Mouse (Mus musculus) urinary bladder, adult 18-20 months (tissue): ENCODE data around the gene Acot12.

Experiments
- DNase-seq, 2 experiments: peaks; one replicate each; pipeline ENCODE4 v3.0.0; 2022; ENCODE audit warnings: low spot score in 2 of 2, mixed read lengths in 2 of 2

Gene Acot12

GRCm38 (mm10) chr13:91741280-91742047 lies at the start of gene Acot12:
TSS of gene Acot12 (plus strand) at chr13:91741512.
- peak in 1 of 2 experiments; percentile 19 for DNase-seq

DNA sequence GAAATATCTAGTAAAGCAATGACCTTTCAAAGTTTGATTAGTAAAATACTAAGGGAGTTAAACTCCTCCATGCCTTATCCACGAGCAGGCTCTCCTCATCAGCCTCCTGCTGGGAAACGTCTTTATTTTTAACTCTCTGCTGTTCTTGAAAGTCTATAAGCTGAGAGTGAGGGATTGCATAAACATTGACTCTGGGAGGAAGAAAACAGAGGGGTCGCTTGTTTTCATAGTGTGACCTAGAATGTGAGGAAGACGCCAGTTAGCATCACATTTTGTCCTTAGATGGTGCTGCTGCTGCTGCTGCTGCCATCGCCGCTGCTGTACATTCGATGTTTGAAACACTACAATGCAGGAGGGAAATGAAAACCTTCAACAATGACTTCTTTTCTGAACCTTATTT lies 47.7 kb upstream of the Acot12 start:
- no peak for DNase-seq

GRCm38 (mm10) chr13:91695406-91695805 lies 45.9 kb upstream of the Acot12 start:
- DNase-seq = no peak

- DNase-seq = no peak
Measured at GRCm38 (mm10) chr13:91696109-91696645, 45.1 kb upstream of the Acot12 start.

DNA sequence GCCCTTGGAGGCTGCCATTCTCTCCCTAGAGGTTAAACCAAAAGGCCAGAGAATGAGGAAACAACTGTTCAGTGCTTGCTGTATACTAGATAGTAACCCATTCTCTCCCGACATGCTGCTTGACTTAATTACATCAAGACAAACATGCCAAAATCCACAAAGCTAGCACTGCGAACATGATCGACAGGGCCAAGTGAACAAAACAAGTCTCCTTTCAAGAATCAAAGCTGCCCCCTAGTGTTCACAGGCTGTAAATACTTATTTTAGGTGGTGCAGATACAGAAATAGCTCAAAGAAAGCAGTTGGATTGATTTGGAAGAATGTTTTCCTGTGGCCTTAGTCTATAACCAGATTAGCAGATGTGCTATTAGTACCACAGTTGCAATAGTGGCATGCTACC lies 44.3 kb upstream of the Acot12 start:
- no peak for DNase-seq

GRCm38 (mm10) chr13:91702337-91702736 lies 39.0 kb upstream of the Acot12 start:
- no peak for DNase-seq

DNA sequence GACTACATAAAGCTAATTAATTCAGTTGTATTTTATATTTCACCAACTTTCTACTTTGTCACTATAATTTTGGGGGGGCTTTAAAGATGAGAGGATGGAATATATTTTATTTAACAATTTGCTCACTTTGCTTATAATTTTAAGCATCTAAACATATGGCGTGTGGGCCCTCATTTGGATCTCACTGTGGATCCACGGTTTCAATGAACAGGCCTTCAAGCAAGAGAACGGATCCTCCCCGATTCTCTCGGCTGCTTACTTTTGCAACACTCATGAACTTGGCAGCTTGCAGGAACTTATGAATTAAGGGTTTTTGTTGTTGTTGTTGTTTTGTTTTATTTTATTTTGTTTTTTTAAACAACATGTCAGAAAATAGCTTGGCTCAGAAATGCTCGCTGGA lies 21.8 kb upstream of the Acot12 start:
- no peak for DNase-seq

DNA sequence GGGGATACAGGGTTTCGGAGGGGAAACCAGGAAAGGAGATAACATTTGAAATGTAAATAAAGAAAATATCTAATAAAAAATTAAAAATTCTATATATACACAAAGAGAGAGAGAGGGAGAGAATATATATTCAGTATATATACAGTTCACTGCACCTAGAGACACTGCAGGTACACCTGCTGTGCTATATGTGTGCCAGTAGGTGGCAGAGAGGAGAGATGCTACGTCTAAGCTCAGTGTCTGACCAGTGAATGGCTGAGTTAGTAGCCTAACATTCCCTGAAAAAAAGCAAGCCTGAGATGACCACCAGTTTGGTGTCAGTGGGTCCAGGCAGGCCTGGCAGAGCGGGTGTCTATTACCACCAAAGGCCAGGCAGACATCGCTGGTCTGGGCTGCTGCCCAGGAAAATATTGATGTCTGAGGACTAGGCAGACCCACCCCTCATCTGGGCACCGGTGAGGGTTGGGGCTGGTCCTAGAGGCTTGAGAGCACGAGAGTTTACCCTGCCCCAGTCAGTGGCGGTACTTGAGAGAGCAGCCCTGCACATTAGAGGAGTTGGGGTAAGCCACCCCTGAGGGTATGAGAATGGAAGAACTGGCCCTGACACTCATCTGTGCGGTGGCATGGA lies 18.1 kb upstream of the Acot12 start:
- DNase-seq = no peak

DNA sequence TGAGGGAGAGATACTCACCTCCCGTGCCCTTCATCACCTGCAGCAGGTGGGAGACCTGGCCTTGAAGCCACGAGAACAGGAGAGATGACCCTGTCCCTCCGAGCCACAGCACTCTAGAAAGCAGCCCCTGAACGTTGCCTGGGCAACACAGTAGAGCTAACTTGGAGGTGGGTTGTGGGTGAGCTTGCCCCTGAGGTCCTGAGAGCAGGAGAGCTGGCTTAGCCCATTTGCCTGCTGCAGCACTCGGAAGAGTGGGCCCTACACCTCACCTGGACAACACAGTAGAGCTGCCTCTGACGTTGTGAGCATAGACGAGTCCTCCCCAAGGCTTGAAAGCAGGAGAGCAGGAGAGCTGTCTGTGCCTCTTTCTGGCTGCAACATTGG lies 17.6 kb upstream of the Acot12 start:
- no peak for DNase-seq

GRCm38 (mm10) chr13:91724211-91724610 lies 17.1 kb upstream of the Acot12 start:
- DNase-seq = no peak

- DNase-seq = no peak
Measured at GRCm38 (mm10) chr13:91725130-91725529, 16.2 kb upstream of the Acot12 start.

GRCm38 (mm10) chr13:91727899-91728298 lies 13.4 kb upstream of the Acot12 start:
- DNase-seq = no peak

GRCm38 (mm10) chr13:91737191-91737590 lies 4.1 kb upstream of the Acot12 start:
- DNase-seq = no peak

DNA sequence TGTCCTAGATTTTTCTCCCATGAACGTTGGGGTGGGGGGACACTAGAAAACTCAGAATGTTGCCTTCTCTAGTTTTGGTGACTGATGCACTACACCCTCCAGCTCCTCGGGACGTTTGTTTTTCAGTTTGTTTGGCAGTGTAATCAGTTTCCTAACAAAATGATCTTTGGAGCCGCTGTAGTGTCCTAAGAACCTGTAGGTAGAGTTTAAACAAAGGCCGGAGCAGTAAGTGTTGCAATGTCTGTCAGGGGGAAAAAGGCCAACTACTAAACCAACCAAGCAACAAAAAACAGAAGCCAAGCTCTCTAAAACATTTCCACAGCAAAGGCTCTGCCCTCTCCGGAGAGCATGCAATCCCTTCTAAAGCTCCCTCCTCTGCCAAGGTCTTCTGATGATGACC lies 461 bp upstream of the Acot12 start:
- no peak for DNase-seq

DNA sequence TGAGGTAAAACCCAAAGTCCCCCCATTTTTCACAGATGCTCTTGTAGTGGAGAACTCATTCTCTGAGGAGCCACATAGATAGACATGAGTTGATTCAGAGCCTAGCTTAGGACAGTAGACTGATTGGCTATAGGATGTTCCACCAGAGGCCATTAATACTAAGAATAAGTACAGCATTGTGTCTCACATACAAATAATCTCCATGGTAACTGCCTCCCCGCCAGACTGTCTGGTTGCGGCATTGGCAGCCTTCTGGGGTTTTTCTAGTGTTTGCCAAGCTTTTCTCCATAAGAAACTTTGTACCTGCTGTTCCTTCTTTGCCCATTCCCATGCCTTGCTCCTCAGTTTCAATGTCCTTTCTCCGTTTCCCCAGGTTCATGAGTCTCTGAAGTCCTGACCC lies 1.9 kb downstream of the Acot12 start:
- no peak for DNase-seq

DNA sequence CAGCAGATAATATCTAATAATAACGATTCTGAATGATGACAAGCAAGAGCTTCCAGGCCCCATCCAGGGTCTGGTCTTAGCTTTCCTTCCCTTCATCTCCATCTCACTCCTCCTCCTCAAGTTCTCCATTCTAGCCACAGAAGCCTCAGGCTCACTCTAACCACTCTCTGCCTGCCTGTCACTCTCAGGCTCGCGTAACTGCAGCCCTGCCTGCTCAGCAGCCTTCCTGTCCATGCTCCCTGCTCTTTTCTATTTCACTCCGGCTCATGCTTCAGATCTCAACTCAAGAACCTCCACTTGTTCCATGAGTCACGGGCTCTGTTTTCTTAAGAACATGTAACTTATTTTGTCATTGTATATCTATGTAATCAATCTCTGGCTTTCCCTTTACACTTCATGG lies 5.2 kb downstream of the Acot12 start:
- DNase-seq = no peak

- DNase-seq = no peak
Measured at GRCm38 (mm10) chr13:91748401-91748800, 7.1 kb downstream of the Acot12 start.

GRCm38 (mm10) chr13:91749981-91750380 lies 8.7 kb downstream of the Acot12 start:
- no peak for DNase-seq

DNA sequence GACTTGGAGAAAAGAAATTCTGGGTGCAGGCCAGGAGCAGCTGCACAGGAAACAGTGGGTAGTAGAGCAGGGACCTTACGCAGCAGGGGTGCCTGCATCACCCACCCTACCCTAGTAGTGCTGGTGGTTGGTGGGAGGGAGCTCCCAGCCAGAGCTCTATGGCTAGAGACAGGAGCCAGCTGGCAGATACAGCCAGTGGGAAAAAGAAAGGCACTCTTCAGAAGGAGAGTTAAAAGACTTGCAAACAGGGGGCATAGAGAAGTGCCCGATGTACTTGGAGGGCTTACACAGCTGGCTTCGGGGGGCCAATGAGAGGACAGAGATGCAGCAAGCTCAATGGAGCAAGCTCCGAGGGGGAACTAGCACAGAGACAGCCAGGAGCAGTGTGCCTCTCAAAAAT lies 12.4 kb downstream of the Acot12 start:
- no peak for DNase-seq

GRCm38 (mm10) chr13:91754762-91755161 lies 13.4 kb downstream of the Acot12 start:
- DNase-seq = no peak

GRCm38 (mm10) chr13:91756230-91756629 lies 14.9 kb downstream of the Acot12 start:
- DNase-seq = no peak

DNA sequence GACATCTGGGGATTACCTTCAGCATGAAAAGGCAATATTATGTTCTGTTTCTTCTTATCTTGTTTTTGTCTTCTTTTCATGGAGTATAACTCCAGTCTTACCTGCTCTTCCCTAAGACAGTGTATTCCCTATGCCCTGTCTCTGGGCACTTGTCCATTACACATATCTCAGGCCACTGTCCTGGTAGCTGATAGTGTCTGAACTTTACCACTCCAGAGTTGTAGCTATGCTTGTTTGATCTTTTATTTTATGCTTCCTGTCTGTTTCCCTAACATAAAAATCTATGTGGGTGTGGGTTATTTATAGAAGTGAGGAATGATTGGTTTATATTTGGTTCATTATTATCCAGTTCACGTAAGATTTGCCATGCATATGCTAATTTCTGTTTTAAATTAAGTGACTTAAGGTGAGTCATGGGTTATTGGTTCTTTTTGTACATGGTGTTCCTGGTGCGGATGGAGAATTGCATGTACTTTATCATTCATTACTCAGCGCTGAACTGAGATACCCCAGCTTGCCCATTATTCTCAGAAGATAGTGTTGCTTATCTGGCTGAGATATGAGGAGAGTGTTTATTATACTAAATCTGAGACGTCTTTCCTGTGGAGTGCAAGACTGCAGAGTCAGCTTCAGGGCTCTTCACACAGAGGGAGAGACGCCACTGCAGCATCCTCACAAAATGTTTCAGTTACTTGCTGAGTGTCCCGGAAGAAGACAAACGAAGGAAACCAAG lies 17.2 kb downstream of the Acot12 start:
- no peak for DNase-seq

GRCm38 (mm10) chr13:91759791-91760190 lies 18.5 kb downstream of the Acot12 start:
- DNase-seq = no peak
